Mouse (Mus musculus) embryo, embryonic 9.5 days (tissue): ENCODE measurements around the gene Pla2g15.

Experiments used
- DNase-seq: peaks from one replicate; pipeline ENCODE4 v3.0.0-alpha.2; 2017; ENCODE audit errors: extremely low spot score

The Pla2g15 gene

GRCm38 (mm10) chr8:106149801-106150652 is at the start of gene Pla2g15:
Pla2g15 (plus strand) TSS chr8:106150399.
- peak; percentile 94 for DNase-seq

GRCm38 (mm10) chr8:106102321-106102720 is 47.9 kb upstream of the Pla2g15 start:
- no peak for DNase-seq

GRCm38 (mm10) chr8:106103888-106104287 is 46.3 kb upstream of the Pla2g15 start:
- DNase-seq = no peak

GRCm38 (mm10) chr8:106106193-106106592 is 44.0 kb upstream of the Pla2g15 start:
- no peak for DNase-seq

- no peak for DNase-seq
These were observed 42.1 kb upstream of the Pla2g15 start for GRCm38 (mm10) chr8:106108080-106108479.

GRCm38 (mm10) chr8:106108729-106109128 is 41.5 kb upstream of the Pla2g15 start:
- DNase-seq = no peak

GRCm38 (mm10) chr8:106112041-106112440 is 38.2 kb upstream of the Pla2g15 start:
- no peak for DNase-seq

- no peak for DNase-seq
These were observed 37.7 kb upstream of the Pla2g15 start for GRCm38 (mm10) chr8:106112514-106112913.

GRCm38 (mm10) chr8:106115897-106116296 is 34.3 kb upstream of the Pla2g15 start:
- no peak for DNase-seq

GRCm38 (mm10) chr8:106123443-106123842 is 26.8 kb upstream of the Pla2g15 start:
- DNase-seq = no peak

GRCm38 (mm10) chr8:106126055-106126454 is 24.1 kb upstream of the Pla2g15 start:
- DNase-seq = no peak

GRCm38 (mm10) chr8:106127054-106127453 is 23.1 kb upstream of the Pla2g15 start:
- DNase-seq = no peak

GRCm38 (mm10) chr8:106127882-106128410 is 22.3 kb upstream of the Pla2g15 start:
- DNase-seq = no peak

GRCm38 (mm10) chr8:106129232-106129930 is 20.8 kb upstream of the Pla2g15 start:
- no peak for DNase-seq

- no peak for DNase-seq
These were observed 20.2 kb upstream of the Pla2g15 start for GRCm38 (mm10) chr8:106129997-106130396.

- DNase-seq = no peak
These were observed 19.7 kb upstream of the Pla2g15 start for GRCm38 (mm10) chr8:106130505-106130904.

- DNase-seq = no peak
These were observed 19.2 kb upstream of the Pla2g15 start for GRCm38 (mm10) chr8:106131021-106131420.

GRCm38 (mm10) chr8:106131488-106132222 is 18.5 kb upstream of the Pla2g15 start:
- no peak for DNase-seq

- DNase-seq = no peak
These were observed 17.8 kb upstream of the Pla2g15 start for GRCm38 (mm10) chr8:106132356-106132755.

GRCm38 (mm10) chr8:106133526-106133925 is 16.7 kb upstream of the Pla2g15 start:
- no peak for DNase-seq

- no peak for DNase-seq
These were observed 16.3 kb upstream of the Pla2g15 start for GRCm38 (mm10) chr8:106133946-106134345.
